Mouse (Mus musculus): Measurements from ENCODE around the gene Ryr2. TPM values are rescaled to one million over a fixed set of nuclear protein-coding genes. Genes with fewer than 3 reads are reported as not detected.

The Ryr2 gene
- polyA plus RNA-seq, 1 experiment from 2014 or later, result 0.28 TPM

DNA sequence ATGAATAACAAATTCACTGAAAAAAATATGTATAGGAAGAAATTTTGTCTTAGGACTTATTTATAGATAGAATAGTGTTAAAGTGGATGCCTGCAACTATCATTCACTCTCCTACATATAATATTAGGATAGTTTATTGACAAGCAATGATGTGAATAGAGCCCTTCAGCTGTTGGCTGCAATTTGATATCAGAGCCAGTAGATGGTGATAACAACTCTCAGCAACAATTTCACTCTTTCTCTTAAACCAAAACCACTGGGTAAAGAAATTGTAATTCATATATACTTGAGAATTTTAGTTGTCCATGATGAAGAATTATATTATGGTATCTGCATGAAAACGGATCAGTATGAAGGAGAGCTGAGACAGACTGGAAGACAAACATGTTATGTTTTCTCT lies 236.8 kb downstream of the Ryr2 start:
- Histone ChIP-seq H3K9ac (replicated peaks) (no peak overlapping the region), H3K9me3 (no peaks in the 10 kb centered on the region), H3K4me1 (replicated peaks) (no peaks in the 10 kb centered on the region), H3K4me2 (no peak overlapping the region), H3K36me3 (no peaks in the 10 kb centered on the region), H3K4me3 (replicated peaks) (no peak overlapping the region), H3K27me3 (no peaks in the 10 kb centered on the region), H3K27ac (no peak overlapping the region)
- no peak for ATAC-seq (ENCODE audit: insufficient number of reproducible peaks, insufficient read depth, low FRiP score, low TSS enrichment, low read depth)
- 80% methylated on average over 1 of the region's 1 CpGs for WGBS

DNA sequence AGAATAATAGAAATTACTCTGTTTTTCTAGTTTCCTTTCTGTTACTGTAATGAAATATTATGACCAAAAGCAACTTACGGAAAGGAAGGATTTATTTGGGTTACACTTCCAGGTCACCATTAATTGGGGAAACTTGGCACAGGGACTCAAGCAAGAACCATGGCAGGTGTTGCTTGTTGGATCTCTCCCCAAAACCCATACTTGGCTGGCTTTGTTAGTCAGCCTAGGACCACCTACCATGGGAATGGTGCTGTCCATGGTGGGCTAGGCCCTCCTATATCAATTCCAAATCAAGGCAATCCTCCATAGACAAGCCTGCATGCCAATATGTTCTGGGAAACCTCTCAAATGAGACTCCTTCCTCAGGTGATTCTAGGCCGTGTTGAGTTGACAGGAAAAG lies 237.3 kb downstream of the Ryr2 start:
- 85% methylated on average over 2 of the region's 2 CpGs for WGBS
- Histone ChIP-seq H3K4me2 (no peak overlapping the region), H3K27ac (no peak overlapping the region), H3K4me1 (replicated peaks) (no peaks in the 10 kb centered on the region), H3K27me3 (no peaks in the 10 kb centered on the region), H3K4me3 (replicated peaks) (no peak overlapping the region), H3K9me3 (no peaks in the 10 kb centered on the region), H3K9ac (replicated peaks) (no peak overlapping the region), H3K36me3 (no peaks in the 10 kb centered on the region)
- no peak for ATAC-seq (ENCODE audit: insufficient number of reproducible peaks, insufficient read depth, low FRiP score, low TSS enrichment, low read depth)

DNA sequence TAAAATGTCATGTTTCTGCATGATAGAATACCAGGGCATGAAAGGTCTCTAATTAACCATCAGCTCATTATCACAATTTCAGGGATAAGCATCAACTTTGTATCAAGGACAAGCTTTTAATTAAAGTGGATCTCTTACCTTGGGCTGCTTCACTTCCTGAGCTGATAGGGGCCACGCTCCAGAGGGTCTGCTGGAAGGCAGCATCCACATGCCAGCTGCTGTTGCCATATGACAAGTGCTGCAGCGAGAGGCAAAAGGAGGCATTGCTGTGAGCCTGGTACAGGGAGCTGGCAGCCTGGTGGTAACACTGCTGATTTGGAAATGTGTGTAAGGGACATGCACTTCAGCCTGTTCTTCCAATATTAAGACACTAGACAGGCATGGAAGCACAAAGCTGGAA lies 237.8 kb downstream of the Ryr2 start:
- Histone ChIP-seq H3K4me2 (no peak overlapping the region), H3K9me3 (no peaks in the 10 kb centered on the region), H3K36me3 (no peaks in the 10 kb centered on the region), H3K4me1 (replicated peaks) (no peaks in the 10 kb centered on the region), H3K9ac (replicated peaks) (no peak overlapping the region), H3K27me3 (no peaks in the 10 kb centered on the region), H3K4me3 (replicated peaks) (no peak overlapping the region), H3K27ac (no peak overlapping the region)
- WGBS, result 83% methylated on average over 2 of the region's 2 CpGs
- ATAC-seq (ENCODE audit: insufficient number of reproducible peaks, insufficient read depth, low FRiP score, low TSS enrichment, low read depth), result no peak

DNA sequence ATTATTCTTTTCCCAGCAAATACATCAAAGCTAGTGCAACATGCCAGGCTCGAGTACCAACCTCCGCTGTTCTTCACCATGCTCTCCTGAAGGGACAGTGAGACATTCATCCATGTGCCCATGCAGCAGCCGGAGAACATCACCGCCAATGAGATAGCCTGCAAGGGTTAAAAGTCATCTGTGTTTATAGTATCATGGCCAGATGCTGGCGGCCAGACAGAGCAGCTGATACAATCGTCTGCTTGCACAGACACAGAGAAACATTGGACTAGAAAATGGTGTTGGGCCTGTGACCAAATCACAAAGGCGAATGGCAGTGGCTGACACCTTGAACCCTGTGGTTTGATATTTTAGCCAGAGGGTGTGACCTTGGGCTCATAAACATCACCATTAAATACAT lies 238.7 kb downstream of the Ryr2 start:
- Histone ChIP-seq H3K9ac (replicated peaks) (no peak overlapping the region), H3K36me3 (no peaks in the 10 kb centered on the region), H3K9me3 (no peaks in the 10 kb centered on the region), H3K27me3 (no peaks in the 10 kb centered on the region), H3K4me1 (replicated peaks) (no peaks in the 10 kb centered on the region), H3K4me2 (no peak overlapping the region), H3K4me3 (replicated peaks) (no peak overlapping the region), H3K27ac (no peak overlapping the region)
- no peak for ATAC-seq (ENCODE audit: insufficient number of reproducible peaks, insufficient read depth, low FRiP score, low TSS enrichment, low read depth)
- 72% methylated on average over 7 of the region's 7 CpGs for WGBS

DNA sequence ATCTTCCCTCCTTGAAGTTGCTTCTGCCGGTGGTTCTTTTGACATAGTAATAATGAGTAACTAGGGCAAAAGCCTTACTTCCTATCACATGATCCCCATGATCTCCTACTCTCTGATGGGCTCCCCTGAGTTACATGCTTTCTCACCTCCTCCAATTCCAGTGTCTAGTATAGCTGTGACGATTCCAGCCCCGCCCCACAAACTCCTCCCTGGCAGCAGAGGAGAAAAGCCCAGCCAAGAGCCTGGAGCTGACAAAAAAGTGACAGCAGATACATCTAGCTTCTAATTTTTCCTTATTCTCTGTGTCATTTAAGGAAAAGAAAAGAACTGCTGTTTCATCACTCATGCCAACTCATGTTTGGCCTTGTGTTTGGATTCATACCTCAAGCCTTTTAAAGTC lies 241.5 kb downstream of the Ryr2 start:
- no peaks in the 10 kb centered on the region for H3K4me1 ChIP-seq (replicated peaks)
- H3K4me2 ChIP-seq, result no peak overlapping the region
- no peak overlapping the region for H3K4me3 ChIP-seq (replicated peaks)
- no peaks in the 10 kb centered on the region for H3K27me3 ChIP-seq
- no peak for ATAC-seq (ENCODE audit: insufficient number of reproducible peaks, insufficient read depth, low FRiP score, low TSS enrichment, low read depth)
- H3K36me3 ChIP-seq, result no peaks in the 10 kb centered on the region
- H3K27ac ChIP-seq, result no peak overlapping the region
- WGBS, result 75% methylated on average over 3 of the region's 3 CpGs
- no peak overlapping the region for H3K9ac ChIP-seq (replicated peaks)
- no peaks in the 10 kb centered on the region for H3K9me3 ChIP-seq

DNA sequence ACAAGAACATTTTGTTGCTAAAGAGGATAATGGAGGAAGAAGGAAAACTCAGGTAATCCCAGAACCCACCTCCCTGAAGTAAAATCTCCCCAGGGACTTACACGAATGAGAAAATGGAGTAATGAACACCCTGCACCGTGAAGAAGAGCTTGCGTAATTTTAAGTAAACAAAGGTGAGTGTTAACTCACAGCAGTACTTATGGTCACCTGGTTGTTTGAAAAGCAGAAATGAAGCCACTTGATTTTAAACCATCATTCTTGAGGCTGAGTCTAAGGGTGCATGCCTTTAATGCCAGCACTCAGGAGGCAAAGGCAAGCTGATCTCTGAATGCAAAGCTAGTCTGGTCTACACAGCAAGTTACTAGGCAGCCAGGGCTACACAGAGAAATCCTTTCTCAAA lies 255.1 kb downstream of the Ryr2 start:
- no peak overlapping the region for H3K4me2 ChIP-seq
- 90% methylated on average over 3 of the region's 3 CpGs for WGBS
- H3K9me3 ChIP-seq, result no peaks in the 10 kb centered on the region
- H3K9ac ChIP-seq (replicated peaks), result no peak overlapping the region
- H3K27ac ChIP-seq, result no peak overlapping the region
- H3K27me3 ChIP-seq, result no peaks in the 10 kb centered on the region
- no peaks in the 10 kb centered on the region for H3K36me3 ChIP-seq
- no peaks in the 10 kb centered on the region for H3K4me1 ChIP-seq (replicated peaks)
- ATAC-seq (ENCODE audit: insufficient number of reproducible peaks, insufficient read depth, low FRiP score, low TSS enrichment, low read depth), result no peak
- no peak overlapping the region for H3K4me3 ChIP-seq (replicated peaks)

DNA sequence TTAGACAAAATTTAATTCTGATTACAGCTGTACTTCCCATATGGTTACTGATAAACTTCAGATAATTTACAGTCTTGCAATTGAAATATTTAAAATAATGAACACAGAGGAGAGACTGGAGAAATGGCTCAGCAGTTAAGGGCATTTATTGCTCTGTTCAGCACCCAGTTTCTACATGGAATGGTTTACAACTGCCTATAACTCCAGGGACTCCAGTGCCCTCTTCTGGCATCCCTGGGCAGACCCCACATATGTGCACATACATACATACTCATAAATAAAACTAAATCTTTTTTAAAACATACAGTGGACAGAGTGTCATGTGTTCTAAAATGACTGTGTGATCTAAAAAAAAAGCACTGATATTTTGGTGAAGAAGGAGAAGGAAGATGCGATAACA lies 262.9 kb downstream of the Ryr2 start:
- no peak overlapping the region for H3K4me3 ChIP-seq (replicated peaks)
- WGBS, result 93% methylated on average over 1 of the region's 1 CpGs
- H3K4me1 ChIP-seq (replicated peaks), result no peaks in the 10 kb centered on the region
- no peaks in the 10 kb centered on the region for H3K9me3 ChIP-seq
- H3K4me2 ChIP-seq, result no peak overlapping the region
- ATAC-seq (ENCODE audit: insufficient number of reproducible peaks, insufficient read depth, low FRiP score, low TSS enrichment, low read depth), result no peak
- H3K9ac ChIP-seq (replicated peaks), result no peak overlapping the region
- no peak overlapping the region for H3K27ac ChIP-seq
- H3K36me3 ChIP-seq, result no peaks in the 10 kb centered on the region
- no peaks in the 10 kb centered on the region for H3K27me3 ChIP-seq

DNA sequence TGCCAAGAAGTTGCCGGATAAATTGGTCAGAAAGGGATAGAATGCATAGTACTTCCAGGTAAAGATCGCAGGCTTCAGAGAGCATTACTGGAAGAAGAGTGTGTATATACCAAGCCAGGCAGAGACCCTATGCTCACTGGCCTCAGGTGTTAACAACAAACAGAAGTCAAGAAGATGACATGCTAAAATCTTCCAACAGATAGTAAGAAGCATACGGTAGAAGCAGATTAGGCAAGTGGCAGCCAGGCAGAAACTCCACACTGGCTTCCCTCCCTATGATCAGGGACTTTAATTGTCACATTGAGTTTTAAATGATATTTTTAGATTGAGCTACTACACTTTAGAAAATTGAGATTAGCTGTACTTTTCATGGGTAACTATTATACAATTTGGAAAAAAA lies 268.9 kb downstream of the Ryr2 start:
- H3K27ac ChIP-seq, result no peak overlapping the region
- no peaks in the 10 kb centered on the region for H3K27me3 ChIP-seq
- H3K4me2 ChIP-seq, result no peak overlapping the region
- H3K36me3 ChIP-seq, result no peaks in the 10 kb centered on the region
- 96% methylated on average over 3 of the region's 3 CpGs for WGBS
- H3K9ac ChIP-seq (replicated peaks), result no peak overlapping the region
- ATAC-seq (ENCODE audit: insufficient number of reproducible peaks, insufficient read depth, low FRiP score, low TSS enrichment, low read depth), result no peak
- H3K9me3 ChIP-seq, result no peaks in the 10 kb centered on the region
- H3K4me3 ChIP-seq (replicated peaks), result no peak overlapping the region
- H3K4me1 ChIP-seq (replicated peaks), result no peaks in the 10 kb centered on the region

DNA sequence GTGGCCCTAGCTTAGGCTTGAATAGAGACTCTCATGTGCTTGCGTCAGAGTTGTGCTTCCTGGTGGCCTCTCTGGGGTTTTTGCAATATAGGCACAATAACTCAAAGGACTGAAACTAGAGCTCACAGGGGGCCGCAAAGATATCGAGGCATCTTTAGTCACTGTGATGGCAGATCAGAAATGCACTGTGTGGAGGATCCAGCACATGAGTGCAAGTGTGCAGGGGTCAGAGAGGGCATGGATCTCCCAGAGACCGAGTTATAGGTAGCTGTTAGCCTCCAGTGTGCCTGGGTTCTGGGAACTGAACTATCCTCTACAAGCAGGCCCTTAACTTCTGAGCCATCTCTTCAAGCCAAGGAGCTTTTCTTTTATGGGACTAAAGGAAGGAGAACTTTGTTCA lies 269.6 kb downstream of the Ryr2 start:
- Histone ChIP-seq H3K4me3 (replicated peaks) (no peak overlapping the region), H3K4me2 (no peak overlapping the region), H3K9me3 (no peaks in the 10 kb centered on the region), H3K27me3 (no peaks in the 10 kb centered on the region), H3K36me3 (no peaks in the 10 kb centered on the region), H3K27ac (no peak overlapping the region), H3K9ac (replicated peaks) (no peak overlapping the region), H3K4me1 (replicated peaks) (no peaks in the 10 kb centered on the region)
- no peak for ATAC-seq (ENCODE audit: insufficient number of reproducible peaks, insufficient read depth, low FRiP score, low TSS enrichment, low read depth)
- 85% methylated on average over 4 of the region's 4 CpGs for WGBS

DNA sequence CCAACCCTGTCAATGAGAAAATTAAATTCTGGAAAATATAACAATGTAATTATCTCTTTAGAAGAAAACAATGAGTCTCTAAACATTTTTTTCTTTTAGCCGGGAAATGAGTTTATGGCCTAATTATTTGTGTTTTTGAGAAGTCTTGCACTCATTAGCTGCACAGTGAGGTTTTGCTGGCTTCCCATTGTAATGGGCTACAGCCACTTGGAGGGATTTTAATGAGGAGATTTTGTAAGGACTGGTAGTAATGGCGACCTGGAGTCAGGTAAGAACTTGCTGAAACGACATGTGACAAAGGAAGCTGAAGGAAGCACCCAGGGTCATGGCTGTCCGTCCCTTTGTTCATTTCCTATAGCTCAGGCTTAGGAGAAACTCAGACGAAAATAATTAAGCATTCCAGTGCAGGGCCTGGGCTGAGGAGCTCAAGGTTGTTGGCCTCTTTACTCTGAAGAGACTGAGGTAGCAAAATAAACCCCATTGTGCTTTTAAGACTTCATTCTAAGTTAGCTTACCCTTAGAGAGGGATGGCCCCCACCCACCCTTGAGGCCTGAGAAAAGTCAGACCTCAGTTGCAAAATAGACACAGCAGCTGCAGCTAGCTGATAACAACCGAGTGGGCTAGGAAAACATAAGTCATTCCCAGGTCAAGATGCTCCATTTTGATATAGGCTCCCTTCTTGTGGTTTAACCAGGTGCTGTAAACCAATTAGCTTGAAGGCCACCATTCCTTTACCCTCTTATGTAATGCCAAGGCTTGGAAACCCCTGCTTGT lies 270.3 kb downstream of the Ryr2 start:
- Histone ChIP-seq H3K9ac (replicated peaks) (no peak overlapping the region), H3K4me3 (replicated peaks) (no peak overlapping the region), H3K27ac (no peak overlapping the region), H3K9me3 (no peaks in the 10 kb centered on the region), H3K36me3 (no peaks in the 10 kb centered on the region), H3K4me2 (no peak overlapping the region), H3K27me3 (no peaks in the 10 kb centered on the region), H3K4me1 (replicated peaks) (no peaks in the 10 kb centered on the region)
- WGBS, result 45% methylated on average over 6 of the region's 6 CpGs
- ATAC-seq (ENCODE audit: insufficient number of reproducible peaks, insufficient read depth, low FRiP score, low TSS enrichment, low read depth), result no peak

DNA sequence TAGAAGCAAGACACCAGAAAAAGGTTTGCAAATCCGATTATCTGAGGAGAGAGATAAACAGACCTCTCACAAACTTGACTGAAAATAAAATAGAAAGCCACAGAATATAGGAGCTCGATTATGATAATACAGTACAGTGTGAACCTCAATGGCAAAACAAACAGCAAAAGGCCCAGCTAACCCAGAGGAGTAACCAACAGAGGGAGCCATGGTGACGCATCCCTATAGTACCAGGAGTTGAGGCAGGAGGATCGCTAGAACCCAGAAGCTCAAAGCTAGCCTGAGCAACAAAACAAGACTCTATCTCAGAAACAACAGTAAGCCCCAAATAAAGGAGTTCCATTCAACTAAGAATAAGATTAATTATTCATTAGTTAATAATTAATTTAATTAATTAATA lies 275.5 kb downstream of the Ryr2 start:
- no peak for ATAC-seq (ENCODE audit: insufficient number of reproducible peaks, insufficient read depth, low FRiP score, low TSS enrichment, low read depth)
- no peaks in the 10 kb centered on the region for H3K4me1 ChIP-seq (replicated peaks)
- H3K36me3 ChIP-seq, result no peaks in the 10 kb centered on the region
- no peaks in the 10 kb centered on the region for H3K9me3 ChIP-seq
- 74% methylated on average over 4 of the region's 4 CpGs for WGBS
- no peak overlapping the region for H3K9ac ChIP-seq (replicated peaks)
- H3K4me3 ChIP-seq (replicated peaks), result no peak overlapping the region
- no peak overlapping the region for H3K27ac ChIP-seq
- no peak overlapping the region for H3K4me2 ChIP-seq
- H3K27me3 ChIP-seq, result no peaks in the 10 kb centered on the region

DNA sequence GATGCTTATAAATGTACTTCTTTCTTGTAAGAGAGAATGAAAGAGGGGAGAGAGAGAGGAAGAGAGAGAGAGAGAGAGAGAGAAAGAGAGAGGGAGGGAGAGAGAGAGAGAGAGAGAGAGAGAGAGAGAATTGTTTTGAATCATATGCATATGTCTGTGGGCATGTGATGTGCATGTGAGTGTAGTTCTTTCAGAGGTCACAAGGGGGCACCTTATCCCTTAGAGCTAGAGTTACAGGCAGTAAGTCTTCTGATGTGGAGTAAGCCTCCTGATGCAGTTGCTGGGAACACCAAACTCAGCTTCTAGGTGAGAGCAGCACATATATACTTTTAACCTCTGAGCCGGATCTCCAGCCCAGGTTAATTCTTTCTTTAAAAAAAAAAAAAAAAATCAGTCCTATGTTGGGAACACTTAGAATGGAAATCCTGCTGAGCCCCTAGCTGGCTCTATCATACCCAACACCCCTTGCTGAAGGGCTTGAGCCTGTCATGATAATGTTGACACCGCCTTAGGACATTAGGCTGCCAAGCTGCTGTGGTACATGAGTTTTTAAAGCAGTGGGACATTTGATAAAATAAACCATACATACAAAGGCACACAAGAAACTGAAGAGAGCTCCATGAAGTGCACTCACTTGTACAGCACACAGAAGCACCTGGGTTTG lies 281.1 kb downstream of the Ryr2 start:
- H3K9me3 ChIP-seq, result no peaks in the 10 kb centered on the region
- H3K4me3 ChIP-seq (replicated peaks), result no peak overlapping the region
- no peak overlapping the region for H3K27ac ChIP-seq
- no peaks in the 10 kb centered on the region for H3K27me3 ChIP-seq
- no peak overlapping the region for H3K4me2 ChIP-seq
- WGBS, result 97% methylated on average over 2 of the region's 2 CpGs
- no peak overlapping the region for H3K9ac ChIP-seq (replicated peaks)
- no peaks in the 10 kb centered on the region for H3K36me3 ChIP-seq
- no peaks in the 10 kb centered on the region for H3K4me1 ChIP-seq (replicated peaks)
- ATAC-seq (ENCODE audit: insufficient number of reproducible peaks, insufficient read depth, low FRiP score, low TSS enrichment, low read depth), result no peak
